Mouse (Mus musculus) heart, embryonic 11.5 days (tissue): Measurements from ENCODE around the gene Sgcd. TPM values are rescaled to one million over a fixed set of nuclear protein-coding genes. Genes with fewer than 3 reads are reported as not detected.

Experiments
- ATAC-seq: fragments of 200-750 bp; cut with Nextera tagmentation; replicated peaks from 2 replicates; pipeline ENCODE4 v1.8.0; 2017; ENCODE audit warnings: moderate library complexity; ENCODE audit not compliant: insufficient number of reproducible peaks, low FRiP score, low TSS enrichment
- H3K27ac ChIP-seq: fragments of 300-500 bp; sonication (generic); 2 replicates; pipeline ENCODE4 v1.5.1; 2014; ENCODE audit warnings: mild to moderate bottlenecking, low read depth, low read length
- H3K27me3 ChIP-seq: fragments of 300-500 bp; sonication (generic); 2 replicates; pipeline ENCODE4 v1.6.1; 2014; ENCODE audit warnings: mild to moderate bottlenecking, low read length, mixed read lengths; ENCODE audit not compliant: control insufficient read depth, insufficient read depth
- H3K36me3 ChIP-seq: fragments of 300-500 bp; sonication (generic); 2 replicates; pipeline ENCODE4 v1.6.1; 2014; ENCODE audit warnings: mild to moderate bottlenecking, low read length, moderate library complexity, mixed read lengths; ENCODE audit not compliant: control insufficient read depth, insufficient read depth
- H3K4me1 ChIP-seq: fragments of 300-500 bp; sonication (generic); 2 replicates; pipeline ENCODE4 v1.6.1; 2014; ENCODE audit warnings: low read length; ENCODE audit not compliant: control insufficient read depth, insufficient read depth
- H3K4me2 ChIP-seq: fragments of 300-500 bp; sonication (generic); 2 replicates; pipeline ENCODE4 v1.6.1; 2014; ENCODE audit warnings: mild to moderate bottlenecking, moderate library complexity
- H3K4me3 ChIP-seq: fragments of 300-500 bp; sonication (generic); 2 replicates; pipeline ENCODE4 v1.5.1; 2014; ENCODE audit warnings: low read depth, low read length
- H3K9ac ChIP-seq: fragments of 300-500 bp; sonication (generic); 2 replicates; pipeline ENCODE4 v1.6.1; 2014; ENCODE audit warnings: mild to moderate bottlenecking, low read depth, low read length, moderate library complexity
- H3K9me3 ChIP-seq: fragments of 300-500 bp; sonication (generic); replicated peaks from 2 replicates; pipeline ENCODE4 v1.6.1; 2016; ENCODE audit warnings: low read length; ENCODE audit not compliant: control insufficient read depth
- WGBS: fragments of 180-500 bp; shearing (Covaris S2); extraction: QIAGEN DNeasy Blood & Tissue Kit; methylation state at CpG from one replicate; pipeline ENCODE4 v1.1.7; 2014; ENCODE audit not compliant: insufficient replicate concordance; 5-methylcytosine and 5-hydroxymethylcytosine counted together
- polyA plus RNA-seq: library from polyadenylated mRNA; unstranded; fragments of >200 nt; fragmentation: Nextera tagmentation; extraction: Ambion mirVana; gene quantifications from 2 replicates; pipeline ENCODE4 v1.2.1, GENCODE M21; 2014

Gene Sgcd
- polyA plus RNA-seq, 1 experiment from 2014 or later = 5.3 TPM

GRCm38 (mm10) chr11:47149607-47150006 is 839.2 kb downstream of the Sgcd start:
- no peaks in the 10 kb centered on the region for H3K4me1 ChIP-seq
- no peak overlapping the region for H3K4me2 ChIP-seq
- no peak overlapping the region for H3K27ac ChIP-seq
- no peak overlapping the region for H3K4me3 ChIP-seq
- H3K9me3 ChIP-seq = no peaks in the 10 kb centered on the region
- H3K9ac ChIP-seq = no peak overlapping the region
- H3K27me3 ChIP-seq = no peaks in the 10 kb centered on the region
- no peaks in the 10 kb centered on the region for H3K36me3 ChIP-seq
- WGBS = 63% methylated on average over 9 of the region's 9 CpGs
- ATAC-seq = no peak

- Histone ChIP-seq H3K27ac (no peak overlapping the region), H3K4me2 (no peak overlapping the region), H3K4me3 (no peak overlapping the region), H3K9ac (no peak overlapping the region), H3K9me3 (no peaks in the 10 kb centered on the region), H3K4me1 (no peaks in the 10 kb centered on the region), H3K27me3 (no peaks in the 10 kb centered on the region), H3K36me3 (no peaks in the 10 kb centered on the region)
- 84% methylated on average over 2 of the region's 2 CpGs for WGBS
- ATAC-seq = no peak
Measured at GRCm38 (mm10) chr11:47139867-47140266, 848.9 kb downstream of the Sgcd start.

- Histone ChIP-seq H3K36me3 (no peaks in the 10 kb centered on the region), H3K9me3 (no peaks in the 10 kb centered on the region), H3K27ac (no peak overlapping the region), H3K4me2 (no peak overlapping the region), H3K4me3 (no peak overlapping the region), H3K9ac (no peak overlapping the region), H3K4me1 (no peaks in the 10 kb centered on the region), H3K27me3 (no peaks in the 10 kb centered on the region)
- no peak for ATAC-seq
- 69% methylated on average over 1 of the region's 1 CpGs for WGBS
Measured at GRCm38 (mm10) chr11:47139271-47139670, 849.5 kb downstream of the Sgcd start.

GRCm38 (mm10) chr11:47132410-47132809 is 856.4 kb downstream of the Sgcd start:
- Histone ChIP-seq H3K27me3 (no peaks in the 10 kb centered on the region), H3K4me3 (no peak overlapping the region), H3K9ac (no peak overlapping the region), H3K4me1 (no peaks in the 10 kb centered on the region), H3K4me2 (no peak overlapping the region), H3K27ac (no peak overlapping the region), H3K9me3 (no peaks in the 10 kb centered on the region), H3K36me3 (no peaks in the 10 kb centered on the region)
- 84% methylated on average over 6 of the region's 6 CpGs for whole genome bisulfite sequencing
- no peak for ATAC-seq

GRCm38 (mm10) chr11:47130432-47130831 is 858.3 kb downstream of the Sgcd start:
- no peaks in the 10 kb centered on the region for H3K36me3 ChIP-seq
- H3K9me3 ChIP-seq = no peaks in the 10 kb centered on the region
- H3K4me2 ChIP-seq = no peak overlapping the region
- H3K4me1 ChIP-seq = no peaks in the 10 kb centered on the region
- no peaks in the 10 kb centered on the region for H3K27me3 ChIP-seq
- H3K27ac ChIP-seq = no peak overlapping the region
- H3K9ac ChIP-seq = no peak overlapping the region
- no peak for ATAC-seq
- no peak overlapping the region for H3K4me3 ChIP-seq
- WGBS = 69% methylated on average over 3 of the region's 3 CpGs

GRCm38 (mm10) chr11:47129992-47130391 is 858.8 kb downstream of the Sgcd start:
- H3K27ac ChIP-seq = no peak overlapping the region
- H3K4me3 ChIP-seq = no peak overlapping the region
- no peaks in the 10 kb centered on the region for H3K27me3 ChIP-seq
- H3K4me2 ChIP-seq = no peak overlapping the region
- no peak overlapping the region for H3K9ac ChIP-seq
- no peaks in the 10 kb centered on the region for H3K9me3 ChIP-seq
- no peak for ATAC-seq
- WGBS = 51% methylated on average over 7 of the region's 7 CpGs
- no peaks in the 10 kb centered on the region for H3K36me3 ChIP-seq
- H3K4me1 ChIP-seq = no peaks in the 10 kb centered on the region

- H3K9ac ChIP-seq = no peak overlapping the region
- H3K9me3 ChIP-seq = no peaks in the 10 kb centered on the region
- WGBS = 82% methylated on average over 1 of the region's 1 CpGs
- ATAC-seq = no peak
- H3K4me1 ChIP-seq = no peaks in the 10 kb centered on the region
- H3K27ac ChIP-seq = no peak overlapping the region
- H3K4me3 ChIP-seq = no peak overlapping the region
- no peaks in the 10 kb centered on the region for H3K27me3 ChIP-seq
- H3K4me2 ChIP-seq = no peak overlapping the region
- H3K36me3 ChIP-seq = no peaks in the 10 kb centered on the region
Measured at GRCm38 (mm10) chr11:47129166-47129565, 859.6 kb downstream of the Sgcd start.

- H3K4me3 ChIP-seq = no peak overlapping the region
- WGBS = 80% methylated on average over 3 of the region's 3 CpGs
- H3K9ac ChIP-seq = no peak overlapping the region
- no peak overlapping the region for H3K27ac ChIP-seq
- H3K27me3 ChIP-seq = no peaks in the 10 kb centered on the region
- no peaks in the 10 kb centered on the region for H3K4me1 ChIP-seq
- H3K9me3 ChIP-seq = no peaks in the 10 kb centered on the region
- no peaks in the 10 kb centered on the region for H3K36me3 ChIP-seq
- no peak for ATAC-seq
- no peak overlapping the region for H3K4me2 ChIP-seq
Measured at GRCm38 (mm10) chr11:47128331-47128730, 860.4 kb downstream of the Sgcd start.

GRCm38 (mm10) chr11:47120874-47121273 is 867.9 kb downstream of the Sgcd start:
- Histone ChIP-seq H3K9ac (no peak overlapping the region), H3K4me1 (0 out of 2 replicates have a peak, but pooled peaks cover 3% of the 10 kb centered on the region), H3K27ac (no peak overlapping the region), H3K36me3 (no peaks in the 10 kb centered on the region), H3K27me3 (no peaks in the 10 kb centered on the region), H3K4me3 (no peak overlapping the region), H3K4me2 (no peak overlapping the region), H3K9me3 (no peaks in the 10 kb centered on the region)
- 85% methylated on average over 1 of the region's 1 CpGs for WGBS
- no peak for ATAC-seq
